Mouse (Mus musculus): ENCODE measurements around the gene Elane. TPM values are rescaled to one million over a fixed set of nuclear protein-coding genes. Genes with fewer than 3 reads are reported as not detected.

Elane gene
- total RNA-seq, 2 experiments from 2014 or later, result not detected

DNA sequence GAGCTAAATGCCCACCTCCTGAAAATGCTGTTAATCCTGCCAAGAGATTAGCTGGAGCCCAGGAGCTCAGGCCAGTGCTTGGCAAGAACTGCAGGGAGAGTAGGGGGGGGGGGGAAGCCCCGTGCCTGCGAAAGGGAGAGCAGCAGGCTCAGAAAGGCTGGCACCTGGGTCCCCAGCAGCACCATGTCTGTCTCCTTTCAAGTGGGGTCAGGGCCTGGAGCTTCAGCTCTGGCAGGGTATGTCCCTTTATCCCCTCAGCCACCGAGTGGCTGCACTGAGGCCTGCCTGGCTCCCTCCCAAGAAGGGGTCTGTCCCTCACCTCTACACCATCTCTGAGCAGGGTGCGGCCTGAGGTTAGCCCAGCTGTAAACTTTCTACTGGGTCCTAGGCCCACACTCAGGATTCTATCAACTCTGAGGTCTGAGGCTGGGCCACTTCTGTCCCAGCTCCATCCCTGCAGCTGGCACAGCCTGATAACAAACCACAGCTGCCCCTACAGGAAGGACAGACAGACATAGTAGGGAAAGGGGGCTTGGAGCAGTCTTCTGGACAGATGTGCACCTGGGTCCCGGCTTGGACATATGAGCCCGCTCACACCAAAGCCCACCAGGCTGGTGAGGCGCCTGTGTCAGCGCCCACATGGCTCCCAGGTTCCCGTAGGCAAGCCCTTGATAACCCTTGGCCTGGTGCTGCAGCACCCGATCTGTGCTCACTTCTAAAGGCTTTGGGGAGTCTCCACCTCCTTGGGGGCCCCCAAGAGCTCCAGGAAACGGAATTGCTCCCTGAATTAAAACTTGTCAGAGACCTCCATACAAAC lies 28.3 kb downstream of the Elane start:
- no peak for DNase-seq (ENCODE audit: low spot score in 2 of 2)

DNA sequence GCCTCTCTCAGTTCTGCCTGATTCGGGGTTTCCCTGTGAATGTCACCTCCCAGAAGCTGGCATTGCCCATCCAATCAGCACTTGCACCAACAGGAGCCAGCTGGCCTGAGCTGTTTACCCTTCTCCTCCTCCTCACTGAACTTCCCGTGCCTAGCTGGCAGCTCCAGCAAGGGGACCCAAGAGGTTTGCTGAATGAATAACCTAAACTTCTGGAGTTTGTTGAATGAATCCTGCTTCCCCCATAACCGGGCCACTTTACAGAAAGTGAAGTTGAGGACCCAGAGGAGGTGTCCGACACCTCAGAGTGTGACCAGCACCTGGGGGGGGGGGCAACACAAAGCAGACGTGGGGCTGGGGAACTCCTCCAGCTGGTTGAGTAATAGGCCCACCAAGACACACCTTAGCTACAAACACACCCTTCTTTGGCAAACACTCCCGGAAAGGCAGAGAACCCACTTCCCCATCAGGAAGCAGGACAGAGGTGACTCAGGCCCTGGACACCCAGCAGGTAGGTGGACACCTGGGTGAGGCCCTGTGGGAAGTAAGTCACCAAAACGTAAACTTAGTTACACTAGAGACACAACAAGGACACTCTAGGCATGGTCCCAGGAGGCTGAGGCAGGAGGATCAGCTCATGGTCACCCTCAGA lies 29.0 kb downstream of the Elane start:
- no peak for DNase-seq (ENCODE audit: low spot score in 2 of 2)

DNA sequence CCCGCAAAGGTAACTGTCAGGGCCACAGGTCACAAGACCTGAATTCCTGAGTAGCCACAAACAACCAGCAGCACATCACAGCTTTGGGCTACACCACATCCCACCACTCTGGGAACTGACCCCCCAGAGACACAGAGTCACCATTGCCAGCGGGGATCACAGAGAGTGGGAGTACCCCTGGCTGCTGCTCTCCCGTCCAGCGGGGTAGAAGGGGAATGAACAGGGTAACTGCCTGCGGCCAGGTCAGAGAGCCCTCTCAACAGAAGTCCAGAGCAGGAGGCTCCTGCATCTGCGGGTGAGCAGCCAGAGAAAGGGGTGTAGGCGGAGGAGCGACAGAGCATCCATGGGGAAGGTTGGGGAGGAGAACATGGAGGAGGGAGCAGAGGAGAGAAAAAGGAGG lies 30.0 kb downstream of the Elane start:
- DNase-seq (ENCODE audit: low spot score in 2 of 2), result no peak

DNA sequence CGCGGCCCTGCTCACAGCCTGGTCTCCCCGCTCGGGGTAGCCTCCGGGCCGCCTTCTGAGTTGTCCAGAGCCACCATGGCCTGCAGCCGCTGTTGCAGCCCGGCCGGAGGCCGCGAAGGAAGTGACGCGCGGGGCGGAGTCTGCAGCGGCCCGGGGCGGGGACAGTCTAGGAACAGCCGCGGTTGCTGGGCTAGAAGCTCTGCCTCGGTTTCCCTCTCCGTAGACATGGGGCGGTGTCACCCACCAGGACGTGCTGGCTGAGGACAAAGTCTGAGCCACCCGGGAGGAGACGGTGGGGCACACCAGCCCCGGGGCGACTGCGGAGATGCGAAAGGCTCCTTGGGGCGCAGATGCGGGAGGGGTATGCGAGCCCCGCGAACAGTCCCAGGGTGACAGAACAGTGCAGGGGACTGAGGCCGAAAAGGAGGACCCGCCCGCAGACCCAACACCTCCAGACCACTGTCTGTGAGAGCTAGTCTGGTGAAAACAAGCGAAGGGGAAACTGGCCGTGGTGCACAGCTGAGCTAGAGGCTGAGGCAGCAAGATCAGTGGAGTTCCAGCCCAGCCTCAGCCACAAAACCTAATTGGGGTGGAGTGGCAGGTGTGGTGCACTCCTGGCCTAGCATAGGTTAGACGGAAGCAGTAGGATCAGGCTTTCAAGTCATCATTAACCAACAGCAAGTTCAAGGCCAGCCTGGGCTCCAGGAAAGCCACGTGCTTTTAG lies 30.9 kb downstream of the Elane start, which contains the start of gene Kiss1r:
Gene Kiss1r (plus strand): TSS at position 164 of the 724 bp plus-strand sequence.
- DNase-seq (ENCODE audit: low spot score in 2 of 2), result peak; percentile 79

DNA sequence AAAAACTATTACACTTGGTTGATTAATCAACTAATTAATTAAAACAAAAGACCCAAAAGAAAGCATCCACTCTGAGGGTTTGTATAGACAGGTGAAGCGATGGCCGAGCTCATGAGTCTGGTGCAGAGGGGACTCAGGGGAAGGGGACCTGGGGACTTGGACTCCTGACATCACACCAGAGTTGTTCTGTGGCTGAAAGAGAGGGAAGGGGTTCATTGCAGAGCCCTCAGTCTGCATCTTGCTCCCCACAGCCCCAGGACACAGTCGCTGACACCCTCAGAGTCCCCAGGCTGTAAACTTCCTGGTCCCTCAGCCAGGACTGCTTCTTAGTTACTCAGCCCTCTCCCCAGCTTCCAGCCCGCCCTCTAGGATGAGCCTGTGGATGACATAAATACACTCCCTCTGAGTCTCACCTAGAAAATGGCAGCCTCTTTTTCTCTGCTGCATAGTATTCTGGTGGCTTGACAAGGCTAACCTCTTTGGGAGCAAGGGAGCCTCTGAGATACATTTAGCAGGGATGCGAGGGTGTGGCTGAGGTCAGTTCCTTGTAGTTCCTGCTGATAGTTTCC lies 31.6 kb downstream of the Elane start:
- DNase-seq (ENCODE audit: low spot score in 2 of 2), result no peak

DNA sequence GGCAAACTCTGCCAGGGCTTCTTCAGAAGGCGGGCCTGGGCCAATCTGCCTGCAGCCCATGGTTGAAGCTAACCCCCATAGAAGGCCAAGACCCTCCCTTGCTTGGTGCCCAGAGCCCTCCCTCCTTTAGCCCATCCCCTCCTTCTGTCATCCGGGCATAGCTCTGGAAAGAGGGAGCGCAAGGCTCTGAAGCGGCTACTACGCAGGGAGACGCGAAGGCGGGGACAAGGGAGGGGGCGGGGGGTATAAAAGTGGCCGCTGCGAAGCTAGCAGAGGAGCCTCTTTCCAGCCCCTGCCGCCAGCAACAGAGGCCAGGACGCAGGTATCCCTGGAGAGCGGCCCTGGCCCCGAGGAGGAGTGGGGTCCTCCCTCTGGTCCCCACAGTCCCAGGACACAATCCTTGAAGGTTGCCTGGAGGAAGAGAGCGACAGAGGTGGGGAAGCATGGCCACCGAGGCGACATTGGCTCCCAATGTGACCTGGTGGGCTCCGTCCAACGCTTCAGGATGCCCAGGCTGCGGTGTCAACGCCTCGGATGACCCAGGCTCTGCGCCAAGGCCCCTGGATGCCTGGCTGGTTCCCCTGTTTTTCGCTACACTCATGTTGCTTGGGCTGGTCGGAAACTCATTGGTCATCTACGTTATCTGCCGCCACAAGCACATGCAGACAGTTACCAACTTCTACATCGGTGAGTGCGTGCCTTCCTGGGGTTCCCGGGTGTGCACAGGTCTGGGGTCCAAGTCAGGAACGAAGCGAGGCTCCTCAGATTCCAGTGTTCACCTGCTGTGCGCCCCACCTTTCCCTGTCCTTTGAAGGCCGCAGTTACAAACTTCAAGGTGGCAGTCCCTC lies 32.4 kb downstream of the Elane start:
- DNase-seq (ENCODE audit: low spot score in 2 of 2), result no peak

DNA sequence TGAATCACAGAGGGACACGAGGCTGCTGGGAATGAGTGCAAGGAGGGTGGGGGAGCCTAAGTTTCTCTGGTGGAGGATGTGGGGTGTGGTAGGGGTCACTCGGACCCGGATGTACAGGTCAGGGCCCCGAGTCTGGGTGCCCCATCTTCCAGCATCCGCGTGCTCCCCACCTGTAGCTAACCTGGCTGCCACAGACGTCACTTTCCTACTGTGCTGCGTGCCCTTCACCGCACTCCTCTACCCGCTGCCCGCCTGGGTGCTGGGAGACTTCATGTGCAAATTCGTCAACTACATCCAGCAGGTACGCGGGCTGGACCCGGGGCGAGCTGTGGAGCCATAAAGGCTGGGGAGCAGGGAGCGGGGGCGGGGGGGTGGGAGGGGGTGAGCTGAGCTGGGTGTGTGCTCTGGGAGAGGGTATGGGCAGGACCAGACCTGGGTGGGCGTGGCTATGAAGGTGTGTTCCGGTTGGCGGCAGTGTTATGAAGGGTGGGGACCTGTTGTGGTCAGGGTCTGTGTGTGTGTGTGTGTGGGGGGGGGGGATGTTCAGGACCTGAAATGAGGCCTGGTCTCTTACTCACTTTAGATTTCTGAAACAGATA lies 33.3 kb downstream of the Elane start:
- no peak for DNase-seq (ENCODE audit: low spot score in 2 of 2)

DNA sequence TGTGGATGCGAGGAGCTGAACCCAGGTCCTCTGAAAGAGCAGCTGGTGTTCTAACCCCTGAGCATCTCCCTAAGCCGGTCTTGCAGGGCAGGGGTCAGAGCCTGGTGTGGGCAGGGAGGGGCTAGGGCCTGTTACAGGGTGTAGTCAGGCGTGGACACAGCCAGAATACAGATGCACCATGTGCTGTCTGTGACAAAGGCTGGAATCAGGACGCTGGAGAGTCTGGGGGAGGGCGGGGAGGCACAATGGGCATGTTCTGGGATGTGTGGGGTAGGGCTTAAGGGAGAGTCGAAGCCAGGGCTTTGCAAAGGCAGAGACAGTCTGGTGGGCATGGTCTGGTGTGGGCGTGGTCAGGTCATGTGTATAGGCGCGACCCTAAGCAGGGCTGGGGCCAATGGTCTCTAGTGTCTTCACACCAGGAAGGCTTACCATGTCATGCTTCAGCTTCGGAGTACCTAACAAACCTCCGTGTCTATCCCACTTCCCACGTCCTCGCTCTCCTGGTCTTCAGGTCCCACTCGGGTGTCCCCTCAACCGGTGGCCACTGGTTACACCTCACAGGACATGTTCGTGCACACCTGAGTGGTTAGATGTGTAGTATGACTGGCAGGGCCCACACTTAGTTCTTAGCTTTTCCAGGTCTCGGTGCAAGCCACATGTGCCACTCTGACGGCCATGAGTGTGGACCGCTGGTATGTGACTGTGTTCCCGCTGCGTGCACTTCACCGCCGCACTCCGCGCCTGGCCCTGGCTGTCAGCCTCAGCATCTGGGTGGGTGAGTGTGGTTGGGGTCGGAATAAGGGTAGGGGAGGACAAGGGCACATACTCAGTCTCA lies 34.2 kb downstream of the Elane start:
- DNase-seq (ENCODE audit: low spot score in 2 of 2), result no peak

DNA sequence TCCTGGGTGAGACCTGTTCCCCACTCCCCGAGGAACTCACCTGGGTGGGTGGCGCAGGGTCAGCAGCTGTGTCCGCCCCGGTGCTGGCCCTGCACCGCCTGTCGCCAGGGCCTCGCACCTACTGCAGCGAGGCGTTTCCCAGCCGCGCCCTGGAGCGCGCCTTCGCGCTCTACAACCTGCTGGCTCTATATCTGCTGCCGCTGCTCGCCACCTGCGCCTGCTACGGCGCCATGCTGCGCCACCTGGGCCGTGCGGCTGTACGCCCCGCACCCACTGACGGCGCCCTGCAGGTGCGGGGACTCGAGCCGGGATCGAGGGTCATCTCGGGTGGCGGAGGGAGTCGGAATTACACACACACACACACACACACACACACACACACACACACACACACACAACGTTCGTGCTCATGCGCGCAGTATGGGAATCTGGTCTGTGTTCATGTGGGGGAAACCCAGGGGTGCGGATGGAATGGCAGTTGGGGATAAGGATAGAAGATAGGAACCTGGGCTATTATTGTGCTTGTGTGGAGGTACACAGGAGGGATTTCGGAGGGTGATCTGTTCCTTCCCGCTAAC lies 35.0 kb downstream of the Elane start, which contains the start of gene R3hdm4:
Gene R3hdm4 (minus strand): TSS at position 251 of the 578 bp plus-strand sequence.
- no peak for DNase-seq (ENCODE audit: low spot score in 2 of 2)

DNA sequence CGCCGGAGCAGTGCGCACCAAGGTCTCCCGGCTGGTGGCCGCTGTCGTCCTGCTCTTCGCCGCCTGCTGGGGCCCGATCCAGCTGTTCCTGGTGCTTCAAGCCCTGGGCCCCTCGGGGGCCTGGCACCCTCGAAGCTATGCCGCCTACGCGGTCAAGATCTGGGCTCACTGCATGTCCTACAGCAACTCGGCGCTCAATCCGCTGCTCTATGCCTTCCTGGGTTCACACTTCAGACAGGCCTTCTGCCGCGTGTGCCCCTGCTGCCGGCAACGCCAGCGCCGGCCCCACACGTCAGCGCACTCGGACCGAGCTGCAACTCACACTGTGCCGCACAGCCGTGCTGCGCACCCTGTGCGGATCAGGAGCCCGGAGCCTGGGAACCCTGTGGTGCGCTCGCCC lies 35.5 kb downstream of the Elane start:
- DNase-seq (ENCODE audit: low spot score in 2 of 2), result no peak

DNA sequence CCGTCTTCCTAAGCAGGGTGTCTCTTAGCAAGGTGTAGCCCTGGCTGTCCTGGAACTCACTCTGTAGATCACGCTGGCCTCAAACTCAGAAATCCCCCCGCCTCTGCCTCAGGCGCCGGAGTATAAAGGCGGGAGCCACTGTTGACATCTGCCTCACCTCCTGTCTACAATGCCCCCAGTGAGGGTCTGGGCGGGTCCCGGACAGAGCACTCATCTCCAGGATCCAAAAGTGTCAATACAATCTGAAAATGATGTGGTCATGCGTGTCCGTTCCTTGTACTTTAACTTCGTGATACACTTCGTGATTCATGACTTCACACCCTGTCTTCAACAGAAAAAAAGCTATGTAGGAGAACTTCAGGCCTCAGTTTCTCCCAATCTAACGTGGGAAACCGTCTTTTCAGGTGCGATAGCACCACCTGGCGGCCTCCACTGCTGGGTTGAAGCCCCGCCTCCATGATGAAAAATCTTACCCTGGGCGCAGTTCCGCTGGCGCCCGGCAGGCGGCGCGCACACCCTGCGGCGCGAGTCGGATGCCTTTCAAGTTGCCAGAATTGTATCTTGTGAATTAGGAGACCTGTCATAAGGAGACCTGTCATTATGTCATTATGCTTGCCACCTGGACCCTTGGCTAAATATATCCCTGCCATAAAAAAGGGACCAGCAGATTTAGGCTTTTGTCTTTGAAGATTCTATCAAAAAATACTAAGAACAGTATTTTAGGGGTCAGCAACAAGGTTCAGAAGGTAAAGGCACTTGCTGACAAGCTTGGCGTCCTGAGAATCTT lies 39.1 kb downstream of the Elane start:
- DNase-seq (ENCODE audit: low spot score in 2 of 2), result peak; percentile 96 to 97

DNA sequence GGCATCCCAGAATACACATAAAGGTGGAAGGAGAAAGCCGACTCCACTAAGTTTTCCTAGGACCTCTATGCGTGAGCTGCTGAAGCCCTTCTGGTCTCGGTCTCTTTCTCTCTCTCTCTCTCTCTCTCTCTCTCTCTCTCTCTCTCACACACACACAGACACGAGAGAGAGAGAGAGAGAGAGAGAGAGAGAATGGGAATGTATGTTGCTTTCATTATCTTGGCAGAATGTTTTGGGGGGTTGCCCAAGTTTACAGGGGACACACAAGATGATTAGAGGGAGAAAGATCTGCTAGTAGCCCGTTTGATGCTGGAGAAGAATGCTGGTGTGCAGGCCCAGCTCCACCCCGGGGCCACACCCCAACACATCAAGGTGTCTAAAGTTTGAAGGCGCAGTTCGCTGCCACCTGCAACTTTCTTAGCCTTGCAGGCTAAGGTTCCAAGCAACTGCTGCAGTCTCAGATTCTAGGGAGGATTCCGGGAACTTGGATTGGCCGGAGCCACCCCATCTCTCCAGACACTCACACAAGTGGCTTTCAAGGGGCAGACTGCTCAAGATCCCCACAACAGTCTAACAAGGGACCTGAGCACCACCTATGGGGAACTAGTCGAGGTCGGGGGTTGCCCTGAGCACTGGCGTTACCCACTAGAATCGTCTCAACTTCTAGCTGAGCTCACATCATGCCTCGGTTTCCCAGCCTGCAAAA lies 39.9 kb downstream of the Elane start:
- DNase-seq (ENCODE audit: low spot score in 2 of 2), result peak in 1 of 2 experiments; percentile 34

DNA sequence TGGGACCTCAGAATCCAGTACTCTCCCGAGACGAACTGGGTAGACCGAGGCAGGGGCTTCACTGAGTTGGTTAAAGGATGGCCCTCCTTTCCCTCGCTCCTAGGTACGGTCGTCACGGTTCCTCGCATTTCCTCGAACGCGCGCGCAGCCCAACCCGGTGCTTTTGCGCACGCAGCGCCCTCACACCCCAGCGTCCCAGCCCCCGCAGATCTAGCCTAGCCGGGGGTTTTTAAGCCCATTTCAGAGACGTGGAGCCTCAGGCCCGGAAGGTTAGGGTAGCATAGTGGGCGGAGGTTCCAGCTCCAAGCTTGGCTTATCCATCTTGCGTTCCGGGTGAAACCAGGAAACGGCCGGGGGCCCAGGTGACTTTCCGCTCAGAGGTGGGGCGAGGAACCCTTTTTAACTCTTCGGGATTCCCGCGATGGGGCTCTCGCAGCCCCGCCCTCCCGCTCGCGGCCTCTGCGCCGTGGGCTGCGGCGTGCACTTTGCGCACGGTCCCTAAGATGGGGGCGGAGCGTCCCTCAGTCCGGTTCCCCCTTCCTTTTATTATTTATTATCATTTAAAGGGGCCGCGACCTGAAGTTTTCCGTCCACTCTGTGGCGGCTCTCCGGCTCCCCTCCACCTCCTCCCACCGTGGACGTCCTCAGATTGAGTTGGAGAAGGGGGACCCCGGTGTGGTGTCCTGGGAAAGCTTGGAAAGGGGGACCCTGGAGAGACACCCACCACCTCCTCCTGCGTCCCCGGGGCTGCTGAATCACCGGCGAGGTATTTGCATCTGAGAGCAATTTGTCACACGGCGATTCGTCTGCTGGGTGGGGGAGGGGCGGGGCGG lies 40.7 kb downstream of the Elane start, which contains the start of gene Arid3a:
Gene Arid3a (plus strand): TSS at position 553 of the 833 bp plus-strand sequence.
- peak; percentile 83 to 87 for DNase-seq (ENCODE audit: low spot score in 2 of 2)

DNA sequence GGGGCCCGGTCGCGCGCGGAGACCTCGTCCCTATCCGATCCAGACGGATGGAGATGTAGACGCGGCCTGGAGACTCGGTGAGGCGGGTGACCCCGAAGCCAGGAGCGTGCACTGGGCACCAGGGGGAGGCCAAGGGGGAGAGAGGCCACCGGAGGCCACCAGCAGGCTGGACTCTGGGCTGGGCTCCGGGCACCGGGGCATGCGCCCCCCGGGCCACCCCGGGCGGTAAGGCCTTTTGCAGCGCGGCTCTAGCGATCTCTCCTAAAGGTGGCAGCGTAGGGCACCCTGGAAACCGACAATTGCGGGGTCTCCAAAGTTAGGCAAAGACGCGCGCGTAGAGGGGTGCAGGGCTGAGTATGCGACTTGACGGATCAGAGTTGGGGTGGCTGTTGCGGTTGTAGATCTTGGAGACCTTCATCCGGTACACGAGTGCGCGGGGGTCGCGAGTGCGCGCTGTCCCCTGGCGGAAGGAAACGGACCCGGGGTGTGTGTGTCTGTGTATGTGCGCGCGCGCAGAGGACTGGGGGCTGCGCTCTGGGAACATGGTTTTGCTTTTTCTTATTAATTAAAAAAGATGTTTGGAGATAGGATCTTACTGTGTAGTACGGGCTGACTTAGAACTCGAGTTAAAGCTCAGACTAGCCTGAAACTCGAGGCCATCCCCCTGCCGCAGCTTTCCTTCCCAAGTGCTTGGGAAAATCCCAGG lies 41.4 kb downstream of the Elane start:
- peak; percentile 58 to 66 for DNase-seq (ENCODE audit: low spot score in 2 of 2)

DNA sequence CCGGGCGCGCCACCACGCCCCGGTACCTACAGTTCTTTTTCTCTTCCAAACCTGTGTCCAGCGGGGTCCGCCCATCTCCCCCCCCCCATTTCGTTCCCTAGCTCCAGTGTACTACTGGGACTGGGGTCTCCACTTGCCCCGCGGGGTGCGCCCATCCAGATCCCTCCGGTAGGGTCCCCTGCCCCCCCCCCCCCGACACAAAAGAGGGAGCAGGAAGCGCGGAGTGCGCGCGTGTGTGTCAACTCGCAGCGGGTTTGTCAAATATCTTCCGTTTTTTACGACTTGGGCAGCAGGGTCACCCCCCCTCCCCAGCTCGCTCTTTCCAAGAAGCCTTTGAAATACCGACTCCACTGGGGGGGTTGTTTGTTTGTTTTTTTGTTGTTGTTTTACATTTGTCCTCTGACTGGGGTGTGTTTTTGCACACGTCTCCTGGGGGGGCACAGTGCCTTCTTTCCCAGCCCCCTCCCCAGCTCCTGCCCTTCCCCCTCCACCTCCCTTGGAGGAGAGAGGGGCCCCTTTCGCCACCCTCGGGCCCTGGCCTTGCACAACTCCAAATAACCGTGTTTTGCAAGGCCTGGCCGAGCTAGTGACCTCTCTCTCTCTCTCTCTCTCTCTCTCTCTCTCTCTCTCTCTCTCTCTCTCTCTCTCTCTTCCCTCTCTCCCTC lies 42.1 kb downstream of the Elane start:
- no peak for DNase-seq (ENCODE audit: low spot score in 2 of 2)

Measured in layer of hippocampus, postnatal 14 days (tissue).